Mouse (Mus musculus): ENCODE data around the gene Ngef.

The Ngef gene

GRCm38 (mm10) chr1:87562967-87563366 lies 10.7 kb downstream of the Ngef start:
- no peak for DNase-seq (ENCODE audit: low spot score)

- DNase-seq (ENCODE audit: low spot score) = no peak
Measured at GRCm38 (mm10) chr1:87553586-87553985, 20.1 kb downstream of the Ngef start.

- DNase-seq (ENCODE audit: low spot score) = no peak
Measured at GRCm38 (mm10) chr1:87551008-87551407, 22.7 kb downstream of the Ngef start.

- DNase-seq (ENCODE audit: low spot score) = peak; percentile 35
Measured at GRCm38 (mm10) chr1:87541614-87542013, 32.1 kb downstream of the Ngef start.

- no peak for DNase-seq (ENCODE audit: low spot score)
Measured at GRCm38 (mm10) chr1:87537008-87537407, 36.7 kb downstream of the Ngef start.

- DNase-seq (ENCODE audit: low spot score) = no peak
Measured at GRCm38 (mm10) chr1:87534118-87534517, 39.6 kb downstream of the Ngef start.

- DNase-seq (ENCODE audit: low spot score) = no peak
Measured at GRCm38 (mm10) chr1:87532346-87532745, 41.3 kb downstream of the Ngef start.

- no peak for DNase-seq (ENCODE audit: low spot score)
Measured at GRCm38 (mm10) chr1:87527191-87527590, 46.5 kb downstream of the Ngef start.

GRCm38 (mm10) chr1:87525041-87525440 lies 48.6 kb downstream of the Ngef start:
- no peak for DNase-seq (ENCODE audit: low spot score)

- DNase-seq (ENCODE audit: low spot score) = no peak
Measured at GRCm38 (mm10) chr1:87521523-87521922, 52.1 kb downstream of the Ngef start.

GRCm38 (mm10) chr1:87520467-87520866 lies 53.2 kb downstream of the Ngef start:
- DNase-seq (ENCODE audit: low spot score) = no peak

GRCm38 (mm10) chr1:87510845-87511244 lies 62.8 kb downstream of the Ngef start:
- DNase-seq (ENCODE audit: low spot score) = no peak

GRCm38 (mm10) chr1:87510166-87510691 lies 63.4 kb downstream of the Ngef start:
- peak; percentile 45 for DNase-seq (ENCODE audit: low spot score)

GRCm38 (mm10) chr1:87509561-87510165 lies 64.0 kb downstream of the Ngef start, which contains the start of gene Neu2:
Gene Neu2 (plus strand): TSS chr1:87509889.
- peak; percentile 20 for DNase-seq (ENCODE audit: low spot score)

- no peak for DNase-seq (ENCODE audit: low spot score)
Measured at GRCm38 (mm10) chr1:87508591-87509560, 64.8 kb downstream of the Ngef start.

- DNase-seq (ENCODE audit: low spot score) = no peak
Measured at GRCm38 (mm10) chr1:87507857-87508256, 65.8 kb downstream of the Ngef start.

- DNase-seq (ENCODE audit: low spot score) = no peak
Measured at GRCm38 (mm10) chr1:87505524-87505923, 68.1 kb downstream of the Ngef start.

- no peak for DNase-seq (ENCODE audit: low spot score)
Measured at GRCm38 (mm10) chr1:87493542-87493941, 80.1 kb downstream of the Ngef start.

GRCm38 (mm10) chr1:87492285-87492684 lies 81.4 kb downstream of the Ngef start:
- no peak for DNase-seq (ENCODE audit: low spot score)

- DNase-seq (ENCODE audit: low spot score) = no peak
Measured at GRCm38 (mm10) chr1:87486386-87486785, 87.3 kb downstream of the Ngef start.

- no peak for DNase-seq (ENCODE audit: low spot score)
Measured at GRCm38 (mm10) chr1:87482546-87482945, 91.1 kb downstream of the Ngef start.

- no peak for DNase-seq (ENCODE audit: low spot score)
Measured at GRCm38 (mm10) chr1:87475076-87475895, 98.4 kb downstream of the Ngef start.

All from urinary bladder, postnatal 25 days (tissue).